Mouse (Mus musculus) c-Kit-positive CD71-positive TER-119-positive erythroid progenitor cells, embryonic 14.5 days (primary cell): Measurements from ENCODE around the gene Arrdc5.

Experiments
- DNase-seq: peaks from one replicate; pipeline ENCODE4 v3.0.0-alpha.2; 2013; ENCODE audit warnings: low spot score

Arrdc5 gene

GRCm38 (mm10) chr17:56303847-56304586, 3.9 kb upstream of the Arrdc5 start:
- peak; percentile 97 for DNase-seq

GRCm38 (mm10) chr17:56303160-56303846, 3.2 kb upstream of the Arrdc5 start, which contains the start of gene Uhrf1:
Gene Uhrf1 (plus strand): TSS chr17:56303321.
- DNase-seq: peak; percentile 97

- no peak for DNase-seq
Measured at GRCm38 (mm10) chr17:56302363-56302996, 2.4 kb upstream of the Arrdc5 start.

GRCm38 (mm10) chr17:56298238-56298637, 1.8 kb downstream of the Arrdc5 start:
- DNase-seq: no peak

- DNase-seq: no peak
Measured at GRCm38 (mm10) chr17:56296201-56296600, 3.9 kb downstream of the Arrdc5 start.

GRCm38 (mm10) chr17:56294241-56294640, 5.8 kb downstream of the Arrdc5 start:
- no peak for DNase-seq

- DNase-seq: no peak
Measured at GRCm38 (mm10) chr17:56293291-56293690, 6.8 kb downstream of the Arrdc5 start.

- no peak for DNase-seq
Measured at GRCm38 (mm10) chr17:56292531-56293222, 7.4 kb downstream of the Arrdc5 start, which contains the start of gene Plin3. Gene Plin3 (minus strand): TSS chr17:56292873.

- no peak for DNase-seq
Measured at GRCm38 (mm10) chr17:56291826-56292475, 8.1 kb downstream of the Arrdc5 start.

GRCm38 (mm10) chr17:56291171-56291511, 8.9 kb downstream of the Arrdc5 start:
- DNase-seq: peak; percentile 88

- peak; percentile 90 for DNase-seq
Measured at GRCm38 (mm10) chr17:56290388-56291170, 9.5 kb downstream of the Arrdc5 start.

GRCm38 (mm10) chr17:56289371-56290331, 10.4 kb downstream of the Arrdc5 start:
- DNase-seq: no peak

GRCm38 (mm10) chr17:56288866-56289265, 11.2 kb downstream of the Arrdc5 start:
- no peak for DNase-seq

- DNase-seq: no peak
Measured at GRCm38 (mm10) chr17:56287830-56288229, 12.3 kb downstream of the Arrdc5 start.

- DNase-seq: no peak
Measured at GRCm38 (mm10) chr17:56285995-56286394, 14.1 kb downstream of the Arrdc5 start.

- DNase-seq: no peak
Measured at GRCm38 (mm10) chr17:56283316-56283715, 16.8 kb downstream of the Arrdc5 start.

- no peak for DNase-seq
Measured at GRCm38 (mm10) chr17:56282802-56283201, 17.3 kb downstream of the Arrdc5 start.

- no peak for DNase-seq
Measured at GRCm38 (mm10) chr17:56281193-56281592, 18.9 kb downstream of the Arrdc5 start.

- no peak for DNase-seq
Measured at GRCm38 (mm10) chr17:56279481-56280155, 20.5 kb downstream of the Arrdc5 start.
